Mouse (Mus musculus): Measurements from ENCODE around the gene Ptpn7.
"Not testable (repeated sequence)": the region's sequence is repeated elsewhere in the genome, so short reads cannot be mapped to it uniquely, and the experiment has no call there.

Gene Ptpn7

GRCm38 (mm10) chr1:135096312-135096711, 36.2 kb upstream of the Ptpn7 start:
- H3K9me3 ChIP-seq (ENCODE audit: low read length): no peaks in the 10 kb centered on the region
- no peaks in the 10 kb centered on the region for H3K36me3 ChIP-seq (ENCODE audit: insufficient read depth, low read length)
- peaks cover 55% of the 10 kb centered on the region for H3K27me3 ChIP-seq (ENCODE audit: insufficient read depth, low read length)
- no peak overlapping the region for H3K4me3 ChIP-seq (replicated peaks; ENCODE audit: low read length)
- H3K4me1 ChIP-seq (replicated peaks; ENCODE audit: low read depth, low read length): peaks cover 40% of the 10 kb centered on the region
- TF ChIP-seq NANOG (IDR thresholded peaks at IDR 0.05; ENCODE audit: borderline replicate concordance, low read length): no peak
- TF ChIP-seq POU5F1 (IDR thresholded peaks at IDR 0.05; ENCODE audit: borderline replicate concordance, low read length): no peak
- TF ChIP-seq CTCF (conservative IDR thresholded peaks at IDR 0.05; ENCODE audit: low read length): no peak

- Histone ChIP-seq H3K27me3 (ENCODE audit: insufficient read depth, low read length) (peaks cover 63% of the 10 kb centered on the region), H3K36me3 (ENCODE audit: insufficient read depth, low read length) (no peaks in the 10 kb centered on the region), H3K4me1 (replicated peaks; ENCODE audit: low read depth, low read length) (peaks cover 40% of the 10 kb centered on the region), H3K4me3 (replicated peaks; ENCODE audit: low read length) (no peak overlapping the region), H3K9me3 (ENCODE audit: low read length) (no peaks in the 10 kb centered on the region)
- TF ChIP-seq NANOG (IDR thresholded peaks at IDR 0.05; ENCODE audit: borderline replicate concordance, low read length) (no peak), CTCF (conservative IDR thresholded peaks at IDR 0.05; ENCODE audit: low read length) (no peak), POU5F1 (IDR thresholded peaks at IDR 0.05; ENCODE audit: borderline replicate concordance, low read length) (no peak)
Measured at GRCm38 (mm10) chr1:135097441-135097840, 35.1 kb upstream of the Ptpn7 start.

- H3K4me3 ChIP-seq (replicated peaks; ENCODE audit: low read length): no peak overlapping the region
- H3K9me3 ChIP-seq (ENCODE audit: low read length): no peaks in the 10 kb centered on the region
- no peak for TF ChIP-seq NANOG (IDR thresholded peaks at IDR 0.05; ENCODE audit: borderline replicate concordance, low read length)
- no peak for TF ChIP-seq CTCF (conservative IDR thresholded peaks at IDR 0.05; ENCODE audit: low read length)
- TF ChIP-seq POU5F1 (IDR thresholded peaks at IDR 0.05; ENCODE audit: borderline replicate concordance, low read length): no peak
- peaks cover 44% of the 10 kb centered on the region for H3K4me1 ChIP-seq (replicated peaks; ENCODE audit: low read depth, low read length)
- H3K27me3 ChIP-seq (ENCODE audit: insufficient read depth, low read length): peaks cover 72% of the 10 kb centered on the region
- no peaks in the 10 kb centered on the region for H3K36me3 ChIP-seq (ENCODE audit: insufficient read depth, low read length)
Measured at GRCm38 (mm10) chr1:135098441-135098840, 34.1 kb upstream of the Ptpn7 start.

- Histone ChIP-seq H3K4me1 (replicated peaks; ENCODE audit: low read depth, low read length) (peaks cover 59% of the 10 kb centered on the region), H3K27me3 (ENCODE audit: insufficient read depth, low read length) (peaks cover 80% of the 10 kb centered on the region), H3K36me3 (ENCODE audit: insufficient read depth, low read length) (no peaks in the 10 kb centered on the region), H3K9me3 (ENCODE audit: low read length) (no peaks in the 10 kb centered on the region), H3K4me3 (replicated peaks; ENCODE audit: low read length) (no peak overlapping the region)
- TF ChIP-seq NANOG (IDR thresholded peaks at IDR 0.05; ENCODE audit: borderline replicate concordance, low read length): no peak
- no peak for TF ChIP-seq POU5F1 (IDR thresholded peaks at IDR 0.05; ENCODE audit: borderline replicate concordance, low read length)
- TF ChIP-seq CTCF (conservative IDR thresholded peaks at IDR 0.05; ENCODE audit: low read length): no peak
Measured at GRCm38 (mm10) chr1:135100400-135100799, 32.1 kb upstream of the Ptpn7 start.

GRCm38 (mm10) chr1:135105124-135105523, 27.4 kb upstream of the Ptpn7 start, which contains the start of gene Lgr6:
Lgr6 (minus strand) TSS chr1:135105276.
- H3K4me1 ChIP-seq (replicated peaks; ENCODE audit: low read depth, low read length): peaks cover 51% of the 10 kb centered on the region
- H3K27me3 ChIP-seq (ENCODE audit: insufficient read depth, low read length): peaks cover 51% of the 10 kb centered on the region
- H3K9me3 ChIP-seq (ENCODE audit: low read length): no peaks in the 10 kb centered on the region
- no peaks in the 10 kb centered on the region for H3K36me3 ChIP-seq (ENCODE audit: insufficient read depth, low read length)
- TF ChIP-seq CTCF (conservative IDR thresholded peaks at IDR 0.05; ENCODE audit: low read length) (no peak), NANOG (IDR thresholded peaks at IDR 0.05; ENCODE audit: borderline replicate concordance, low read length) (no peak), POU5F1 (IDR thresholded peaks at IDR 0.05; ENCODE audit: borderline replicate concordance, low read length) (no peak)
- peak within 1 kb of the TSS; percentile 85 for H3K4me3 ChIP-seq (replicated peaks; ENCODE audit: low read length)

GRCm38 (mm10) chr1:135105951-135106350, 26.5 kb upstream of the Ptpn7 start:
- Histone ChIP-seq H3K4me3 (replicated peaks; ENCODE audit: low read length) (peak overlapping the region; percentile 85), H3K9me3 (ENCODE audit: low read length) (no peaks in the 10 kb centered on the region), H3K4me1 (replicated peaks; ENCODE audit: low read depth, low read length) (peaks cover 51% of the 10 kb centered on the region), H3K36me3 (ENCODE audit: insufficient read depth, low read length) (no peaks in the 10 kb centered on the region), H3K27me3 (ENCODE audit: insufficient read depth, low read length) (peaks cover 47% of the 10 kb centered on the region)
- TF ChIP-seq POU5F1 (IDR thresholded peaks at IDR 0.05; ENCODE audit: borderline replicate concordance, low read length) (no peak), CTCF (conservative IDR thresholded peaks at IDR 0.05; ENCODE audit: low read length) (peak; percentile 66), NANOG (IDR thresholded peaks at IDR 0.05; ENCODE audit: borderline replicate concordance, low read length) (no peak)

- TF ChIP-seq NANOG (IDR thresholded peaks at IDR 0.05; ENCODE audit: borderline replicate concordance, low read length) (no peak), CTCF (conservative IDR thresholded peaks at IDR 0.05; ENCODE audit: low read length) (peak; percentile 50), POU5F1 (IDR thresholded peaks at IDR 0.05; ENCODE audit: borderline replicate concordance, low read length) (no peak)
- Histone ChIP-seq H3K36me3 (ENCODE audit: insufficient read depth, low read length) (peaks cover 9% of the 10 kb centered on the region), H3K4me1 (replicated peaks; ENCODE audit: low read depth, low read length) (peaks cover 62% of the 10 kb centered on the region), H3K27me3 (ENCODE audit: insufficient read depth, low read length) (peaks cover 31% of the 10 kb centered on the region), H3K9me3 (ENCODE audit: low read length) (no peaks in the 10 kb centered on the region), H3K4me3 (replicated peaks; ENCODE audit: low read length) (peak overlapping the region; percentile 75)
Measured at GRCm38 (mm10) chr1:135108611-135109010, 23.9 kb upstream of the Ptpn7 start.

GRCm38 (mm10) chr1:135110075-135110474, 22.4 kb upstream of the Ptpn7 start:
- TF ChIP-seq POU5F1 (IDR thresholded peaks at IDR 0.05; ENCODE audit: borderline replicate concordance, low read length) (no peak), NANOG (IDR thresholded peaks at IDR 0.05; ENCODE audit: borderline replicate concordance, low read length) (no peak), CTCF (conservative IDR thresholded peaks at IDR 0.05; ENCODE audit: low read length) (peak; percentile 98)
- peaks cover 20% of the 10 kb centered on the region for H3K27me3 ChIP-seq (ENCODE audit: insufficient read depth, low read length)
- H3K4me3 ChIP-seq (replicated peaks; ENCODE audit: low read length): peak overlapping the region; percentile 75
- no peaks in the 10 kb centered on the region for H3K9me3 ChIP-seq (ENCODE audit: low read length)
- H3K4me1 ChIP-seq (replicated peaks; ENCODE audit: low read depth, low read length): peaks cover 55% of the 10 kb centered on the region
- peaks cover 13% of the 10 kb centered on the region for H3K36me3 ChIP-seq (ENCODE audit: insufficient read depth, low read length)

- Histone ChIP-seq H3K4me1 (replicated peaks; ENCODE audit: low read depth, low read length) (peaks cover 49% of the 10 kb centered on the region), H3K4me3 (replicated peaks; ENCODE audit: low read length) (peak overlapping the region; percentile 75; the same call in 1 of the 2 replicates), H3K27me3 (ENCODE audit: insufficient read depth, low read length) (peaks cover 14% of the 10 kb centered on the region), H3K36me3 (ENCODE audit: insufficient read depth, low read length) (peaks cover 13% of the 10 kb centered on the region)
- not testable (repeated sequence) for H3K9me3 ChIP-seq (ENCODE audit: low read length)
Measured at GRCm38 (mm10) chr1:135111271-135111670, 21.2 kb upstream of the Ptpn7 start.

All from E14TG2a.4 (cell line).